Mouse (Mus musculus): Measurements from ENCODE around the gene Calhm3. TPM values are rescaled to one million over a fixed set of nuclear protein-coding genes. Genes with fewer than 3 reads are reported as not detected.

Calhm3 gene
- polyA plus RNA-seq, 1 experiment from 2014 or later = not detected

Other genes starting within 250 kb of the Calhm3 start
- gene Ina, start 143.1 kb downstream of the Calhm3 start, polyA plus RNA-seq (2015; fragmentation: Nextera tagmentation; extraction: Ambion mirVana) = 1.8 and 4.4 TPM in 2 replicates
- 79.6 and 81.5 TPM in 2 replicates for gene Nt5c2, start 142.6 kb downstream of the Calhm3 start, polyA plus RNA-seq (2015; fragmentation: Nextera tagmentation; extraction: Ambion mirVana)
- gene Pcgf6, start 106.9 kb downstream of the Calhm3 start, polyA plus RNA-seq (2015; fragmentation: Nextera tagmentation; extraction: Ambion mirVana) = 25.6 and 26.2 TPM in 2 replicates
- gene Taf5, start 90.0 kb downstream of the Calhm3 start, polyA plus RNA-seq (2015; fragmentation: Nextera tagmentation; extraction: Ambion mirVana) = 5.4 and 5.9 TPM in 2 replicates
- gene Usmg5, start 67.1 kb downstream of the Calhm3 start, polyA plus RNA-seq (2015; fragmentation: Nextera tagmentation; extraction: Ambion mirVana) = 1,312 and 1,558 TPM in 2 replicates
- gene Pdcd11, start 67.0 kb downstream of the Calhm3 start, polyA plus RNA-seq (2015; fragmentation: Nextera tagmentation; extraction: Ambion mirVana) = 10.0 and 10.5 TPM in 2 replicates
- gene Calhm2, start 19.5 kb downstream of the Calhm3 start, polyA plus RNA-seq (2015; fragmentation: Nextera tagmentation; extraction: Ambion mirVana) = 5.7 and 7.2 TPM in 2 replicates
- gene Calhm1, start 13.5 kb downstream of the Calhm3 start, polyA plus RNA-seq (2015; fragmentation: Nextera tagmentation; extraction: Ambion mirVana) = not detected in 2 replicates
- gene Neurl1a, start 21.1 kb upstream of the Calhm3 start, polyA plus RNA-seq (2015; fragmentation: Nextera tagmentation; extraction: Ambion mirVana) = 4.8 and 6.5 TPM in 2 replicates

Measured in kidney, embryonic 15.5 days (tissue).